Mouse (Mus musculus) frontal cortex, postnatal 14 days (tissue): ENCODE measurements around the gene Ptger4.
A peak's percentile ranks its signal among the peaks of the same experiment; 100 is the strongest.
"Not testable (repeated sequence)": the region's sequence is repeated elsewhere in the genome, so short reads cannot be mapped to it uniquely, and the experiment has no call there.

ENCODE experiments used
- DNase-seq, 2 experiments: peaks; one replicate each; pipeline ENCODE4 v3.0.0; 2022; ENCODE audit warnings: low spot score in 2 of 2

Gene Ptger4

DNA sequence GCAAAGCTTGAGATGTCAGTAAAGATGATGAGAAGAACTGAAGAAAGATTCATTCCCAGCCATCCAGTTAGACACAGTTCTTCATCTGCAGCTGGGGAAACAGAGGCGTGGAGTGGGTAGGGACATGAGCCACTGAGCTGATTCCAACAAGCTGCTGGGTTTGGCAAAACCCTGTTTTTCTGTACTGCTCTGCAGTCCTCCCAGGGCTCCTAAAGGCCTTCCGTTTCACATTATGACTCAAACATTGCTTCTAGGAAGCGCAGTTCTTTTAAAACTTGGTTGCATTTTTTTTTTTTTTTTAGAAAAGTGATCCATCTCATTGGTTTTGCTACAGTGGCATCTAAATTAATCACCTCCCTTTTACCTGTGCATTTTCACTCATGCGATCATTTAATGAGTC is 5.4 kb downstream of the Ptger4 start:
- no peak for DNase-seq

DNA sequence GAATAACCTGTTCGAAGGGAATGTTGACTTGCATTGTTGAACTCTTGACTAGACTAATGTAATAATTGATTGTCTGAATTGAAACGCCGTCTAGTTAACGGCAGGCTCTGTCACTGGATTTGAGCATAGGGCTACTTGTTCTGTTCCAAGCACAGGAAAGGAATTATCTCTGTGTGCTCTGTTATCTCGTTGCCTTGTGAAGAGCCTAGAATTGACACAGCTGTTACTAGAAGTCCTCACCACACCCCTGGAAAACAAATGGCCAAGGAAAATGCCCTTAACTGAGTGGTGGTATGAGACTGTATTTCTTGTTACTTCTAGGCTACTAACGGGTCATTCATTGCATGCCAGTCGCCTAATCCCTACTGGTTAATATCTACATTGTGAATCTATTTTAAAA is 5.9 kb downstream of the Ptger4 start:
- DNase-seq, result no peak

DNA sequence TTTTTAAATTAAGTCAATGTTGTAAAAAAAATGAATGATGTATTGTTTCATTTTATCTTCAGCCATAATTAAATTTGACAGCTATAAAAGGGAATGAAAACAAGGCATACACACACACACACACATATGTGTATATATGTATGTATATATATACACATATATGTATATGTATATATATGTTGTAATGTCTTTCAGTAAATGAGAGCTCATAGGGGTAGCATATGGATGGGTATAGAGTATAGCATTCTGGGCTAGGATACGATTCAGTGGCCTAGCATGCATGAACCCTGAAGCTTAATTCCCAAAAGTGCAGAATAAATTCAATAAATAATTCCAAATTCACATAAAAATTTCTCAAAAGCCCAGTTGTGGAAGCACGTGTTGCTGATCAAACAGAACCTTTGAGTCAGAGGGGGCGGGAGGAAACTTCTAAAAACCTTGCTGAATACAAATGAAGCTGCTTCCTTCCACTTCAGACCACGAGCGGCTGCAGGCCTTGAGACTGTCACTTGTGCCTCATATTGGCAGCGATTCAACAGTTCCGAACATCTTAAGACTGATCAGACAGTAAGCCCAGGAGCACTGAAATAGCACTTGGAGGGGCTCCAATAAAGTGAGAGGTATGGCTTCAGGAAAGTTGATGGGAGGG is 6.9 kb downstream of the Ptger4 start:
- DNase-seq, result no peak

DNA sequence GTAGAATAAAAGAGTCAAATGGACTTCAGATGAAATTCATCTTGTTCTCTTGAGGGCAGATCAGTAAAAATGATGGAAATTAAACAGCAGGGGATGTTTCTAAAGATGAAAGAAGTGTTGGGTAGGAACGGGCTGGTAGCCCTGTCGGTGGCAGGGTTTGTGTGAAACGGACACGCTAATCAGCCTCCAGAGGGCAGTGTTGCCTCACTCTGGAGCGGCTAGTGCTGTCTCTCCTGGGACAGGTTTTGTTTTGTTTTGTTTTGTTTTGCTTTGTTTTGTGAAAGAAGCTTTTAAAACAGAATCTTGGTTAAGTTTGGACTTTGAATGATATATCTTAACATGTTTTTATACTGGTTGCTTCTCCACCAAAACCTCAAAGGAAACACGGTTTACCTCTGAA is 7.4 kb downstream of the Ptger4 start:
- DNase-seq, result peak in 1 of 2 experiments; percentile 64

DNA sequence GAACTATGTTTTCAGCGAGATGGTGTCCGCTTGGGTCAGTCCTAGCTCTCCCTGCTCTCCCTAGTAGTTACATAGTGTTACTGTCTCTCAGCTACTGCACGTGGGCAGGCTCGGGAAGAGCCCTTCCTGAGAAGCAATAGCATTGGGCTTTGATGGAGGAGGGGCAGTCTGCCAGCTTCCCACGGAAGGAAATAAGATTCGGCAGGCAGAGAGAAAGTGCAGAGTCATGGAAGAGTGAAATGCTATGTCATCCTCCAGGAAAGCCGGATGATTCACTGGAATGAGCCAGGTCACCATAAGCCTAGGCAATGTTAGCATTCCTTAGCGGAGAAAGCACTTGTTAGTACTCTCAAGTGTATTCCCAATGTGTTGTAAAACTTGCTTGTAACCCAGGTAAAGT is 8.5 kb downstream of the Ptger4 start:
- peak in 1 of 2 experiments; percentile 37 for DNase-seq

DNA sequence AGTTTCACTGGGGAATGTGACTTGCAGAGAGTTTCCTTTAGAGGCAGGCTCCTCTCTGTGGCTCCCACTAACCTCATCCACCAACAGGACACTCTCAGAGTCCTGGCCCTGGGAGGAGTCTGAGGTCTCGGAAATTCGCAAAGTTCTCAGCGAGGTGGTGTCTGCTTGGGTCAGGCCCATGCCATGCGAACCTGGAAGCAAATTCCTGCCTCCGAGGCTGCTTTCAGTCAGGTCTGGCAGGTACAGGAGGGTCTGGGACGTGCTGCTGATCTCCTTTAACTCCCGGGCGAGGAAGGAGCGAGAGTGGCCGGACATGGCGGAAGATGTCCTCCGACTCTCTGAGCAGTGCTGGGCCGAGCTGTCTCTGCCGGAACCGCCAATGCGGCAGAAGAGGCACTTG is 9.3 kb downstream of the Ptger4 start:
- DNase-seq, result peak in 1 of 2 experiments; percentile 7

DNA sequence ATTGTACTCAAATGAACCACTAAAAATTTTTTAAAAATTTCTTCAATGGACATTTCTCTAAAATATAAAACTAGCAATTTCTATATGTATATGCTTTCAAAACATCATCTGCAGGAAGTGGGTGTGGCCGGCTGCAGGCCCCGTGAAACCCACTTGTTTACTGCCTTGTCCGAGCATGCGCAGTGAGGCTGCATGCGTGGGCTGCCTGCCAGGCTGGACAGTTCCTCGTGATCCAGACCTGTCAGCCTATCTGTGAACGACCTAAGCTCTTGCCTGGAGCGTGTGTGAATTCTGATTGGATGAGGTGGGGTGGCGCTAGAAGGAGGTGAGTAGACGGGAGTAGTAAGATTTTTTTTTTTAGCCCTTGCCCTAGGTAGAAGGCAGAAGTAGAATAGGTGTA is 13.2 kb downstream of the Ptger4 start:
- not testable (repeated sequence) for DNase-seq

DNA sequence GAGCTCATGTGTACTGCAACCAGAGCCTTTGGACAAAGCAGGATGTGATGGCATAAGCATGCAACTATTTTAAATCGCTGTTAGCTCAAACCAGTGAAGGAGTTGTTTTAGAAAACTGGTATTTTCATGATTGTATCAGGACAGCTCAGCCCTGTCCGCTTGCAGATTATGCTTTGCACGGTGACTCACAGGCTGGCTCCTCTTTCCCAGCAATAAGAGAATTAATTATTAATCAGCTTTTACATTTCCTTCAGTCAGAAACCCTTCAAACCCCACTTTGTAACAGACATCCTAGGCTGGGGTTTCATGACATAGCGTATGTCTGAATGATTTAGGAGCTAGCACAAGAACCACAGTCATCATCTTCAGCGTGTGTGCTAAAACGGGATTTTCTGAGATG is 23.5 kb downstream of the Ptger4 start:
- no peak for DNase-seq

DNA sequence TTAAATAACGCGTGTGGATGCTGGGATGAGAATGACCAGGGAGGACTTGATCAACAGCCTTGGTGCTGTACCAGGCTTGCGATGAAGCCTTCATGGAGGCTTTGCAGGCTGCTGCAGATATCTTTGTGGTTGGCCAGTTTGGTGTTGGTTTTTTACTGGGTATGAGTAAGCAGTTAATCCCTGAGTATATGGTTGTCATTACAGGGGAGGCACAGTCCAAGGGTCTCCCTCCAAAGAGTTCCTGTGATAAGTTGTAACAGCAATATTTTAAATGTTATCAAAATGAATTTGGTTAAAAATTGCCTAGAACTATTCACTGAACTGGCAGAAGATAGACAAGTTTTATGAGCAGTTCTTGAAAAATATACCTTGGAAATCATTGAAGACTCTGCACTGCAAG is 34.9 kb downstream of the Ptger4 start:
- no peak for DNase-seq

DNA sequence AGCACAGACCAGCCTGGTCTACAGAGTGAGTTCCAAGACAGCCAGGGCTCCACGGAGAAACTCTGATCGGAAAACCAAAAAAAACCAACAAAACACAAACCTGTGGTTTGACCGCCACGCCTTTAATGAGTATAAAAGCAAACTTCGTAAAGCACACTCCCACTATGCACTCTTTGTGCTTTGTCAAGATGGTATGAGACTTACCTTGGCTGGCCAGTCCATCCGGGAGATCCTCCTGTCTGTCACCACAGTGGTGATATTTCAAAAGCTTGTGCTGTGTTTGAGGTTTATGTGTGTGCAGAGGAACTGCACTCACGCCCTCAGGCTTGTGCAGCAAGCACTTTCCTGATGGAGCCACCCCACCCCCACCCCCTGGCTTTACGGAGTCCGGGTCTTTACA is 38.8 kb downstream of the Ptger4 start:
- DNase-seq, result no peak

DNA sequence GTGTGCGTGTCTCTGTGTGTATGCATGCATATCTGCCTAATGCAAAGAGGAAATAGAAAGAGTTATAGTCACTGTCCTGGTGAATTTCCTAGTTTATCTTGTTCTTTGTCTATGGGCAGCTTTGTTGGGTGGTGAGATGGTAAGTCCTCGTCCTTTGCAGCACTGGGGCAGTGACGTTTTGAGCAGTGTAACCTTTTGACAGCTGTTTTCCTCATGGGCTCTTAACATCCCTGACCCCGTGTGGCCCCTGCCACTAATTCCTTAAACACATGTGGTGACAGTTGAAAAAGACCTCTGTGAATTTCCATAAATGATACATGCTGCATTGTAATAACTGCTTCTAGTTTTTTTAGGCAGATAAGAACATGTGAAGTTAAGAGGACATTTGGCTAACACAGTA is 47.3 kb downstream of the Ptger4 start:
- DNase-seq, result no peak

DNA sequence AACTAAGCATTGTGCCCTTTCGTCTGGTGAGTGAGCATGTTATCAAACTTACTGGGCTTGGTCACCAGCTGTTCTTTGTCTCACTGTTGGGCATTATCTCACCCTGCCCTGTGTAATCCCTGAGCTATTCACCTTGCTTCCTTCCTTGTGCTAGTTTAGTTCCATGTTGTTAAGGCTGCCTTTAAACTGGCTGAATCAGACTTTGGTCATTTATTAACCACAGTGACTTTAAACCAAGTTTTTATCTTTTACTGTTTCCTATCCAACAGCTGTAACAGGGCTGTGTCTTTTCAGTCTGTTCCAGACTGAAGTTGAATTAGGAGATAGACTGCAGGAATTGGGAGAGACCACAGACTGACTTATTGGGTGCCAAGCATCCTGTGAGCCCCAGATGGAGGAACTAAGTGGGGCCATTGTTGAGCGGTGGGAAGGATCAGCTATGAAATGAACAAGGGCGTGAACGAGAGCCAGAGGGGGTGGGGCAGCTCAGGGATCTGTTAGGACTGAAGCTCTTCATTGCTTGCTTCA is 47.9 kb downstream of the Ptger4 start:
- DNase-seq, result no peak

DNA sequence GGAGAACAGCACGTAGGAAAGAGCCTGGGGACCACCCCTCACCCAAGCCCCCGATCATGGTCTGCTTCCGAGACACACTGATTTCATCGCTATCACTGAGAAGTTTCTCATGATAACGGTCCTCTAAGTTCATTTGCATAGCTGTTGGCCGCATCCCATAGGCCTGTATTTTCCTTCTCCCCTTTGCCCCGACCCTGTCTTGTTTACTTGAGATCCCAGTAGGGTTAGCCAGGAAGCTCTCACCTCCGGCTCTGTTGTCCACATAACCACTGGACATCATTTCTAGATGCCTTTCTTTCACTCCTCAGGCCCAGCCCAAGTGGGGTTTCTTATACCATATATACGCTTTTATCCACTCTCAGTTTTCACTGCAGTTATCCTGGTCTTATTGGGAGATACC is 49.1 kb downstream of the Ptger4 start:
- no peak for DNase-seq

DNA sequence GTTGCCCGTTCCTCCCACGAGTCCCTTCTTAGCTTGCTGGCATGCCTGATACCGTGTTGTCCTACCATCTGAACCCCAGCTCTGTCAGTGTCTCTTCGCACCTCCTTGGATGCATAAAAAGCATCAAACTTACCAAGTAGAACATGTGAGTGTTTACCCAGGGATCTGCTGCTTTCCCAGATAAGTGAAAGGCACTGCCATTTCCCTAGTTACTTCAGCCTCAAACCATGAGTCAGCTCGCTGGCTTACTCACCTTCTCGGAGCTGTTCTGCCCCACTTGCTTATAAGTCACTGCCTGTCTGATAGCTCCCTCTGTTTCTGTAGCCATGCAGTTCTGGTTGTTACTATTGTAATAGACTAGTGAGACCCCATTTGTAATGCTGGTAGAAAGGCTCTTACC is 49.5 kb downstream of the Ptger4 start:
- DNase-seq, result no peak

DNA sequence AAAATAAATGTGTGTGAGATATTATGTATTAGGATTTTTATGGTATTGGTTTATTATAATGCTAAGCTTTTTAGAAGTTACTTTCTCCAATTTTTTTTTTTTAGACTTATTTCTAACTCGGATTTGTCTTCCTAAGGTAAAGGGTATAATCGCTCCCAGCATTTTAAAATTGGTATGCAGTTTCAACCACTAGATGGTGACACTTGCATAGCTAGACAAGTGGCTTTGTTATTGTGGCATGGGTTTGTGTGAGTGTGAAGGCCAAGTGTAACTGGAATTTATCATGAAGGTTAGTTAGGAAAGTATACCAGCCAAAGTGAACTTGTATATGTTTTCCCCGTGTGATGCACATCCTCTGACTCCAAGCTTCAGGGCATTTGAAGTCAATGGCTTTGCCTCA is 50.2 kb downstream of the Ptger4 start:
- no peak for DNase-seq

DNA sequence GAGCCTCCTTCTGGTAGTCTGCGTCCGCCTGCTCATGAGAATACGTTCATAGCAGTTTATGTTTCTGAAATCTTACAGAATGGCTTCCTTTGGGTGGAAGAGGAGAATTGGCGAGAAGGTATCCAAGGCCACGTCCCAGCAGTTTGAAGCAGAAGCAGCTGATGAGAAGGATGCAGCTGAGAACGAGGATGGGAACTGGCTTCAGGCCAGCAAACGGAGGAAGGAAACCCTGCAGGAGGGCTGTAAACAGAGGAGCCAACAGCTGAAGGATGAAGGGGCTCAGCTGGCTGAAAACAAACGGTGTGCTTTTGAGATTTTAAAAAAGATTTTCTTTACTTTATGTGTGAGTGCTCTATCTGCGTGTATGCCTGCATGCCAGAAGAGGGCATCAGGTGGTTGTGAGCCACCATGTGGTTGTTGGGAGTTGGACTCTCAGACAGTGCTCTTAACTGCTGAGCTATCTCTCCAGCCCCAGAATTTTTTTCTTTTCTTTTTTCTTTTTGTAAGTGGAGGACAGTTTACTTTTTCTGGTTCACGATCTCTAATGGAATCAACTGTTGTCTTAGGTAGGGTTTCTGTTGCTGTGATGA is 54.4 kb downstream of the Ptger4 start:
- peak; percentile 19 to 24 for DNase-seq

DNA sequence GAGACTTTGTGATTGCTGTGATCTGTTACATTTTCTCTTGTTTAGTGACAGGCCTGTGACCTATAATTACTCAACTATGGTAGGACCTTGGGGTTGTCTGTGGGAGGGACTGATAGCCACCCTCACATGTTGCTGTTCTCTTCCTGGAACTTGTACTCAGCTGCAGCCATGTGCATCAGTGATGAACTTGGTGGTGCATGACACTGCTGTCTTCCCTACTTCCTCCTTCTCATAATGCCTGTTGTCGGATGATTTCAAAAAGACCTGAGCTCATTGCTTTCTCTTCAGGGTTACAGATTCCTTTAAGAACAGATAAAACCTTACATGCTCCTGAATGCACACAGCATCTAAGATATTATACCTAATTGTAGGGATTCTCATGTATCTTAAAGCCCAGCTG is 56.0 kb downstream of the Ptger4 start:
- no peak for DNase-seq

DNA sequence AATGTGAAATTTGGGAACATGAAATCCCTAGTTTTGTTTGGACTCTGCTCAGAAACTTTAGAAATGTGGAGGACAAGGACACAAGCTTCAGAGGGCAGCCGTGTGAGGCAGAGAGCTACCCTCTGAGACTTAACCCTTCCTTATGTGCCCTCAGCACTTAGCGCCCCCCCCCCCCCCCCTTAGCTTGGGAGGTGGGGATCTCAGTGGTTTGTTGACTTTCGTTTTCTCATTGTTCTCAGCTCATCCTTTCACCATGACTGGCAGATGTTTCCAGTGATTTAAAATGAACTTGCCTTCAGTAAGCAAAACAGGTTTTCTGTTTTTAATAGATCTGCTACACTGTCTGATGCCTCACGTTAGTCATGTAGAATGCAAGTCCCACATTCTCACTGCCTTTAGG is 56.9 kb downstream of the Ptger4 start:
- no peak for DNase-seq

DNA sequence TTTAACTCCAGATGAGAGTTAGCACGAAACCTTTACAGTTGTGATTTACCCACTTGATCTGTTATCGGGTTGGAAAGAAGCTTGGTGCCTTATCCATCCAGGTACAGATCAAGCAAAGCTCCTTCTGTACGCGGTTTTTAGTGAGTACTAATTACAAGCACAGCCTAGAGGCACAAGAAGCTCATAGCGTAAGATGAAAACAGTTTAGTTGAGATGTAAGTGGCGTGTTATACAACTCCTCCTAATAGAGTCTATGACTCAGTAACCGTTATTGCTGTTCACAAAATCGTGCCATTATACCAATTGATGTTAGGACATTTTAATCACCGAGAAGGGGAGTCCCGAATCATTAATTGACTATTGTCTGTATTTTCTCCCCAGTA is 57.7 kb downstream of the Ptger4 start:
- no peak for DNase-seq

DNA sequence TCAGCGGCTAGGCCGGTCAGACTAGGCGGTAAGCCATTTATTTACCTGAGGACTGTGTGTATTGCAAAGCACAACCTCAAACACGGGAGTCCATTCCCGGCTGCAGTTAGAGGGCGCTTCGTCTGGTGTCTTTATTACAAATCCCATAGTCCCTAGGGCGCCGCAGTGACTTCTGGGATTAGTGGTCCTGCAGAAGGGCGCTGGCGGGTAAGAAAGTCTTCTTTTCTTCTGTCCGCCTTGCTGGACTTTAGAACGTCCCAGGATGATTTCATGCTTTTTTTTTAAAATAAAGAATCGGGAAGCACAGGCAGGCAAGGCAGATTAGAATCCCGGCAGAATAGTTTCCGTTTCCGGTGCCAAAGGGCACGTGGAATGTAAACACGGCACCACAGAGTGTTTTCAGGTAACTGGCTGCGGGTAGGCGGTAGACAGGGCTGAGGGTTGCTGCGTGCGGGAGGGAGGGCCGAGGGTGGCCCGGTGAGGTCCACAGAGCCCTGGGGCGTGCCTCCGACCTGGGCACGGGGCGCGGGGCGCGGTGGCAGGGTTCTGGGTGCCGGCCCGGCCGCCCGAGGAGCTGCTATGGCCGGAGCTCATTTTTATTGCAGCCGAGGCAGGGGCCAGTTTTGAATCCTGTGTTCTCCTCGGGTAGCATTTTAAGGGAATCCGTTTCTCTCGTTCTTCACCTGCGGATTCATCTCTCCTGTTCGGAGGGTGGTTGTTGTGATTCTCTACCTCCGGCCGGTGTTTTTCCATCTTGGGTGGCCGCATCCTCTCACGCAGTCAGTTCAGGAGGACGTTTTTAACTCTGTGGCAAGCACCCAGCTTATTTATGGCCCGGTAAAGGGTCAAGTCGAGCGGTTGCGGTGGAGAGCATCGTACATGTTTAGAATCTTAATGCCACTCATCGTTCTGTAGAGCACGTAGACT is 58.4 kb downstream of the Ptger4 start, which contains the start of gene Ttc33:
Gene Ttc33 (plus strand): TSS at position 160 of the 927 bp plus-strand sequence.
- DNase-seq, result peak; percentile 66

DNA sequence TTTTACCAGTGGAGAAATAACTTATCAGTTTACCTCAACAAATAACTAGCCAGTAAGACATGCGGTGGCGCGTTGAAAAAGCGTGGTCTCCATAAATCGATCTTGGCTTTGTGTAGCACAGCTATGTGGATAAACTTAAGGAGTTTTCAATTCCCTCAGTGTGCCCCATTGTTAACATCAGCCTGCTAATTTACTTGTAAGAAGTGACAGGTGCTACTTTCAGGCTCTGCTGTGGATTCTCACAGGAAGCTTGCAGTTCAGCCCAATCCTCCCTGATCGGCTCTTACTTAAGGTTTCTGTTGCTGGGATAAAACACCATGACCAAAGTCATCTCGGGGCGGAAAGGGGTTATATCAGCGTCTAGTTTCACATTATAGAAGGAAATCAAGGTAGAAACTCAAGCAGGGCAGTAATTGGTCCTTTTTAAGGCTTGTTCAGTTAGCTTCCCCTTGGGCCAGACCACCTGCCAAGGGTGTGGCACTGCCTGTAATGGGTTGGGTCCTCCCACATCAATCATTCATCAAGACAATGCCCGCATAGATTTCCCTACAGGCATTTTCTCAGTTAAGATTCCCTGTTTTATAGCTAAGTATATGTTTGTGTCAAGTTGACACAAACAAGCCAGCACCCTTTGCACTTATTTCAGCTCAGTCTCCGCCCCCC is 59.2 kb downstream of the Ptger4 start:
- DNase-seq, result no peak

DNA sequence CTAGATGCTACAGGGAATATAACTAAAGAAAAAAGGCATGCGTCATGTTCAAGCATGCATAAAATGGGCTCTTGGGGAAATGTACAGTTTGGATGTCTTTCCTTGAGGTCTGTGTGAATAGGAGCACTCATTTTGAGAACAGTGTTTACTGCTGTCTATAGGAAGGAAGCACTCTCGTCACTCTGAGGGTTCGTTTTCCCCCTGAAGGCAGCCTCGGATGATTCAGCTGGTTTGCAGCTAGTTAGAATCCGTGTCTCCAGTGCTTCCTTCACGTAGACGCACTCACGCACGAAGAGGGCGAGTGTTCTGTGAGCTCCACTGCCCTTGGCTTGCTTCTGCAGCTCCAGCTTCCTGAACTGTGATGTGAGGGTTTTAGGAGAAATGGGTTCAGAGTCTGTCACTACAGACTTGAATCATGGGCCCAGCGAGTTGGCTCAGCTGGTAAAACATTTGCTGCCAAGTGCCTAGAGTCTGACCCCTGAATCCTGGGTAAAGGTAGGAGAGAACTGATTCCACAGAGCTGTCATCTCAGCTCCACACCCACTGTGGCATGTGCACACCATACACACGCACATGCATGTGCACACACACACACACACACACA is 70.7 kb downstream of the Ptger4 start:
- no peak for DNase-seq
